Mouse (Mus musculus) neural tube, embryonic 11.5 days (tissue): ENCODE measurements around the gene Gmppa. TPM values are rescaled to one million over a fixed set of nuclear protein-coding genes. Genes with fewer than 3 reads are reported as not detected.

Experiments
- ATAC-seq: fragments of 200-750 bp; cut with Nextera tagmentation; 2 replicates; pipeline ENCODE4 v1.8.0; 2017; ENCODE audit warnings: moderate number of reproducible peaks, mild to moderate bottlenecking, moderate TSS enrichment, moderate library complexity; ENCODE audit not compliant: insufficient read depth, low FRiP score, low TSS enrichment
- DNase-seq: peaks from one replicate; pipeline ENCODE4 v3.0.0-alpha.2; 2015; ENCODE audit warnings: low spot score
- H3K27ac ChIP-seq: fragments of 300-500 bp; sonication (generic); 2 replicates; pipeline ENCODE4 v1.5.1; 2014; ENCODE audit warnings: low read depth, mild to moderate bottlenecking, low read length
- H3K27me3 ChIP-seq: fragments of 300-500 bp; sonication (generic); 2 replicates; pipeline ENCODE4 v1.6.1; 2014; ENCODE audit warnings: mild to moderate bottlenecking, low read length, mixed read lengths; ENCODE audit not compliant: control insufficient read depth, insufficient read depth
- H3K36me3 ChIP-seq: fragments of 300-500 bp; sonication (generic); 2 replicates; pipeline ENCODE4 v1.6.1; 2014; ENCODE audit warnings: mild to moderate bottlenecking, low read length, moderate library complexity, mixed read lengths; ENCODE audit not compliant: control insufficient read depth, insufficient read depth
- H3K4me1 ChIP-seq: fragments of 300-500 bp; sonication (generic); 2 replicates; pipeline ENCODE4 v1.6.1; 2014; ENCODE audit warnings: low read length, mixed read lengths; ENCODE audit not compliant: control insufficient read depth, insufficient read depth
- H3K4me2 ChIP-seq: fragments of 300-500 bp; sonication (generic); 2 replicates; pipeline ENCODE4 v1.6.1; 2014; ENCODE audit warnings: low read depth, mild to moderate bottlenecking, moderate library complexity
- H3K4me3 ChIP-seq: fragments of 300-500 bp; sonication (generic); 2 replicates; pipeline ENCODE4 v1.5.1; 2014; ENCODE audit warnings: low read depth, low read length
- H3K9ac ChIP-seq: fragments of 300-500 bp; sonication (generic); 2 replicates; pipeline ENCODE4 v1.6.1; 2014; ENCODE audit warnings: mild to moderate bottlenecking, low read length
- H3K9me3 ChIP-seq: fragments of 300-500 bp; sonication (generic); 2 replicates; pipeline ENCODE4 v1.6.1; 2016; ENCODE audit warnings: low read length; ENCODE audit not compliant: control insufficient read depth
- WGBS: fragments of 180-500 bp; shearing (Covaris S2); extraction: QIAGEN DNeasy Blood & Tissue Kit; methylation state at CpG from one replicate; pipeline ENCODE4 v1.1.7; 2014; 5-methylcytosine and 5-hydroxymethylcytosine counted together
- polyA plus RNA-seq: library from polyadenylated mRNA; unstranded; fragments of >200 nt; fragmentation: Nextera tagmentation; extraction: Ambion mirVana; gene quantifications from 2 replicates; pipeline ENCODE4 v1.2.1, GENCODE M21; 2014

Gene Gmppa
- polyA plus RNA-seq, 1 experiment from 2014 or later = 62.5 TPM

- Histone ChIP-seq H3K36me3 (peaks cover 6% of the 10 kb centered on the region), H3K27ac (no peak overlapping the region), H3K4me1 (peaks cover 17% of the 10 kb centered on the region), H3K27me3 (peaks cover 16% of the 10 kb centered on the region), H3K4me2 (peak overlapping the region; percentile 89), H3K4me3 (peak overlapping the region; percentile 84), H3K9me3 (no peaks in the 10 kb centered on the region), H3K9ac (peak overlapping the region; percentile 75)
- WGBS = 16% methylated on average over 13 of the region's 13 CpGs
- DNase-seq (no peak), ATAC-seq (no peak)
These were observed 44.3 kb downstream of the Gmppa start for GRCm38 (mm10) chr1:75480036-75480435.

- H3K4me3 ChIP-seq = no peak overlapping the region
- H3K27me3 ChIP-seq = peaks cover 23% of the 10 kb centered on the region
- no peak overlapping the region for H3K27ac ChIP-seq
- H3K9ac ChIP-seq = no peak overlapping the region
- H3K4me2 ChIP-seq = peak overlapping the region; percentile 89
- DNase-seq (no peak), ATAC-seq (no peak)
- WGBS = 82% methylated on average over 7 of the region's 7 CpGs
- peaks cover 2% of the 10 kb centered on the region for H3K36me3 ChIP-seq
- H3K9me3 ChIP-seq = no peaks in the 10 kb centered on the region
- peaks cover 17% of the 10 kb centered on the region for H3K4me1 ChIP-seq
These were observed 45.0 kb downstream of the Gmppa start for GRCm38 (mm10) chr1:75480735-75481134.

- DNase-seq (no peak), ATAC-seq (no peak)
- Histone ChIP-seq H3K4me1 (peaks cover 9% of the 10 kb centered on the region; the same call in 1 of the 2 replicates), H3K36me3 (no peaks in the 10 kb centered on the region; the same call in 1 of the 2 replicates), H3K4me2 (peak overlapping the region; percentile 58), H3K9ac (no peak overlapping the region), H3K9me3 (no peaks in the 10 kb centered on the region), H3K27me3 (peaks cover 48% of the 10 kb centered on the region), H3K4me3 (peak overlapping the region; percentile 37; the same call in 1 of the 2 replicates), H3K27ac (no peak overlapping the region)
- 5% methylated on average over 24 of the region's 24 CpGs for WGBS
These were observed 50.8 kb downstream of the Gmppa start for GRCm38 (mm10) chr1:75486561-75486960.

GRCm38 (mm10) chr1:75487040-75487404 lies 51.3 kb downstream of the Gmppa start:
- Histone ChIP-seq H3K4me2 (peak overlapping the region; percentile 58), H3K4me3 (peak overlapping the region; percentile 37), H3K27me3 (peaks cover 48% of the 10 kb centered on the region), H3K9me3 (no peaks in the 10 kb centered on the region), H3K4me1 (peaks cover 9% of the 10 kb centered on the region; the same call in 1 of the 2 replicates), H3K36me3 (no peaks in the 10 kb centered on the region; the same call in 1 of the 2 replicates), H3K9ac (peak overlapping the region; percentile 18; the same call in 1 of the 2 replicates), H3K27ac (no peak overlapping the region)
- DNase-seq = no peak
- under 1% methylated on average over 13 of the region's 13 CpGs for WGBS
- peak; percentile 24; the same call in 1 of the 2 replicates for ATAC-seq

- peak; percentile 62; the same call in 1 of the 2 replicates for ATAC-seq
- WGBS = under 1% methylated on average over 62 of the region's 62 CpGs
- peak overlapping the region; percentile 58 for H3K4me2 ChIP-seq
- H3K27me3 ChIP-seq = peaks cover 45% of the 10 kb centered on the region
- DNase-seq = peak; percentile 80
- no peaks in the 10 kb centered on the region; the same call in 1 of the 2 replicates for H3K36me3 ChIP-seq
- H3K27ac ChIP-seq = no peak overlapping the region
- H3K4me1 ChIP-seq = peaks cover 9% of the 10 kb centered on the region; the same call in 1 of the 2 replicates
- H3K9ac ChIP-seq = peak overlapping the region; percentile 18
- H3K4me3 ChIP-seq = peak overlapping the region; percentile 37
- no peaks in the 10 kb centered on the region for H3K9me3 ChIP-seq
These were observed 51.9 kb downstream of the Gmppa start for GRCm38 (mm10) chr1:75487405-75488161.

- Histone ChIP-seq H3K36me3 (no peaks in the 10 kb centered on the region; the same call in 1 of the 2 replicates), H3K9me3 (no peaks in the 10 kb centered on the region), H3K4me1 (peaks cover 9% of the 10 kb centered on the region; the same call in 1 of the 2 replicates), H3K9ac (no peak overlapping the region), H3K27me3 (peaks cover 22% of the 10 kb centered on the region), H3K27ac (no peak overlapping the region), H3K4me2 (no peak overlapping the region), H3K4me3 (no peak overlapping the region)
- ATAC-seq (no peak), DNase-seq (no peak)
- 84% methylated on average over 34 of the region's 34 CpGs for WGBS
These were observed 55.2 kb downstream of the Gmppa start for GRCm38 (mm10) chr1:75490785-75491551.

GRCm38 (mm10) chr1:75492579-75493170 lies 56.9 kb downstream of the Gmppa start:
- 40% methylated on average over 24 of the region's 24 CpGs for WGBS
- DNase-seq (no peak), ATAC-seq (no peak)
- Histone ChIP-seq H3K4me2 (no peak overlapping the region), H3K27ac (no peak overlapping the region), H3K36me3 (no peaks in the 10 kb centered on the region; the same call in 1 of the 2 replicates), H3K27me3 (peaks cover 8% of the 10 kb centered on the region; the same call in 1 of the 2 replicates), H3K9me3 (no peaks in the 10 kb centered on the region), H3K4me1 (0 out of 2 replicates have a peak, but pooled peaks cover 3% of the 10 kb centered on the region), H3K4me3 (no peak overlapping the region), H3K9ac (no peak overlapping the region)
